Mouse (Mus musculus) left cerebral cortex, postnatal 4 days (tissue): ENCODE measurements around the gene Ktn1. TPM values are rescaled to one million over a fixed set of nuclear protein-coding genes. Genes with fewer than 3 reads are reported as not detected.

Source experiments
- DNase-seq: peaks from one replicate; pipeline ENCODE4 v3.0.0-alpha.2; 2022
- intact Hi-C: fragments of 180-260 bp; cut with DNase I; formaldehyde crosslinking; loops from one replicate; pipeline ENCODE4 v1.15.1; 2025
- total RNA-seq, 2 experiments: library from RNA; stranded (reverse); gene quantifications; 2 replicates each; pipeline ENCODE4 v1.2.3; 2021

Gene Ktn1
- total RNA-seq, 2 experiments from 2014 or later = 105 to 119 TPM

- DNase-seq = no peak
- intact Hi-C loops = no loop called here
Observed at GRCm38 (mm10) chr14:47663844-47664469, 15.7 kb downstream of the Ktn1 start.

DNA sequence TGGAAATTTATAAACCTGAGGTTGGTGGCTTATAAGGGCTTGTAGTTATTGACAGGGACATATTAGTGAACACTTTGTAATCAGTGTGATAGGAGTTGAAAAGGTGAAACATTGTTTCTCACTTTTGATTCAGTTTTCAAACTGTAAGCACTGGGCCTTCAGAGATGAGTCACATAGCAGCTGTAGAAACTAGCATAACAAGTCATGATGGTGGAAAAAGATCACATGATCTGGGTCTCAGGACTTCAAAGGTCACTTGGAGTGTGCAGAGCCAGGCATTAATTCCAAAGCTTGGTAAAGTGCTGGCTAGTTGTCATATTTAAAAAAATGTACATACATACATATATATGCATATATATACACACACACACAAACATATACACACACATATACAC, 16.2 kb downstream of the Ktn1 start:
- DNase-seq = no peak
- intact Hi-C loops = no loop called here

- no peak for DNase-seq
- intact Hi-C loops = no loop called here
Observed at GRCm38 (mm10) chr14:47665061-47665778, 17.0 kb downstream of the Ktn1 start.

DNA sequence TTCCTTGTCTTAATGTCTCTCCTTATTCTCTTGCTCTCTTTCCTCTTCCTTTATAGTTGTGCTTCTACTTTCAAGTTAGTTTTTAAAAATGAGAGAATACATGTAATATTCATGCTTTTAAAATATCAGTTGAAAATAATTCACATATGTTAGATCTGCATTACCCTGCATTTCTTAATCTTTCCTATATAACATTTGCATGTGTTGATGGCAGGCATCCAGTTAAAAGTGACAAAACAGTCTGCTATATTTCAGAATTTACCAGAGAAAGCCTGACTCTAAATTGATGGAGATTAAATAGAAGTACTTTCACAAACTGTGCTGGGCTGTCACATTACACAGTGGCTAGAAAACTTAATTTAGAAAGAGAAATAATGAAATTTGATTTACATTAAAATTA, 19.8 kb downstream of the Ktn1 start:
- no peak for DNase-seq
- intact Hi-C loops = no loop called here

DNA sequence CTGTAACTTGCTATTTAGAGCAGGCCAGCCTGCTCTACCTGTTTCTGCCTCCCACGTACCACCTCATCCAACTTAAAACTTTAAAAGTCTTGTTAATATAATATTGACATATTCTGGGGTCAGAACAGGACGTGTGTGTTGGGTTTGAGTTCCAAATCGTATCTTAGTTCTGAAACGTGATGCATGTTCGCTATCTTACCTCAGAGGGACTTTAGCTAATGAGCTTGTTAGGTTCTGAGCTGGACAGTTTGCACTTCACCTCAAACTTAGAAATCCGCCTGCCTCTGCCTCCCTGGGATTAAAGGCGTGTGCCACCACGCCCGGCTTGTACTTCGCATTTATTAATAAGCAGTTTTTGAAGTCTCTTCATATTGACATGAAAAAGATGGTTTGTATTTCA, 34.6 kb downstream of the Ktn1 start:
- intact Hi-C loops = no loop called here
- DNase-seq = no peak

DNA sequence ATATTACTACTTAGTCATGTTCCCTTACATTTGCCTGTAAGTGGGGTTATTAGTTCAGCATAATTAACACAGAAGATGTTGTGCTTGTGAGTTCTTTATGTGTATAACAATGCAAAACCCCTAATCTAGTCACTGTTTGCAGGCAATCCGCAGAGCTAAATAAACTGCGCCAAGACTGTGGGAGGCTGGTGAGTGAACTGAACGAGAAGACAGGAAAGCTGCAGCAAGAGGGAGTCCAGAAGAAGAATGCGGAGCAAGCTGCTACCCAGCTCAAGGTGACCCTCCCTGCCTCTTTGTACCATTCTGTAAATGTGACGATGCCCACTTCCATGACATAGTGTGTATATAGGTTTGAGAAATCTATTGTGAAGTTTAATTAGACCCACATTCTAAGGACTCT, 36.3 kb downstream of the Ktn1 start:
- intact Hi-C loops = no loop called here
- DNase-seq = no peak

DNA sequence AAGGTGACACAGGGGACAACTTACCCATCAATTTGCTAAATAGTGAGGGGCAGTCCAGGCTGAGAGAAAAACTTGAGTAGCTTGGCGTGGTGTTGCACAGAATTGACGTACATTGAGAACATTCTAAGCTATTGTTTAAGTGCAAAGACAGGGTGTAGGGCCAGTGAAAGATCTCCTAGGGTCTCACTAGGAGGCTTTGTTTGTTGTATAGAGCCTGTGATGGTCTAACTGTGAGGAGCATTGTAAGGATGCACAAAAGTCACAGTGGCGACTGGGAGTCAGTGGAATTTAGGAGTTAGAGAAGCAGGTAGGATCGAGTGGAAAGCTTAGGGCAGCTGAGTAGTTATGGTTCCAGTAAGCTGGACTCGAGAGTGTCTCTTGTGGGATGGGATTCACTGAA, 50.9 kb downstream of the Ktn1 start:
- intact Hi-C loops = no loop called here
- no peak for DNase-seq

- no peak for DNase-seq
- intact Hi-C loops = no loop called here
Observed at GRCm38 (mm10) chr14:47709546-47709945, 61.3 kb downstream of the Ktn1 start.

DNA sequence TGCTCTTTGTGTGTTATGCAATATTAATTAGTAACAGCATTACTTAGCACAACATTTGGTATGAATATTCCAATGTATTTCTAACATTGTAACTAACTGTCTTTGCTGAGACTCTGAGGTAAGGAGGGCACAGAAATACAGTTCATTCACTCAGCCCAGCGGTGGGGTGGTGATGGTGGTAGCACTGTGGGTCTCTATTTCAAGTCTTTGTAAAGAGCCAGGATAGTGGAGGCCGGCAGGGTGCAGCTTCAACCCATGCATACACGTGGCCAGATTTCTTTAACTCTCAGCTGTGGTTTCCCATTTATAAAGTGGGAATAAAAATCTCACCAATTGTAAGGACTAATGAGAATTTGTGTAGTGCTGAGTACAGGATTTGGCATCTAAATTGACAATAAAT, 67.5 kb downstream of the Ktn1 start:
- no peak for DNase-seq
- intact Hi-C loops = no loop called here

GRCm38 (mm10) chr14:47717916-47718606, 69.8 kb downstream of the Ktn1 start:
- intact Hi-C loops = no loop called here
- no peak for DNase-seq

DNA sequence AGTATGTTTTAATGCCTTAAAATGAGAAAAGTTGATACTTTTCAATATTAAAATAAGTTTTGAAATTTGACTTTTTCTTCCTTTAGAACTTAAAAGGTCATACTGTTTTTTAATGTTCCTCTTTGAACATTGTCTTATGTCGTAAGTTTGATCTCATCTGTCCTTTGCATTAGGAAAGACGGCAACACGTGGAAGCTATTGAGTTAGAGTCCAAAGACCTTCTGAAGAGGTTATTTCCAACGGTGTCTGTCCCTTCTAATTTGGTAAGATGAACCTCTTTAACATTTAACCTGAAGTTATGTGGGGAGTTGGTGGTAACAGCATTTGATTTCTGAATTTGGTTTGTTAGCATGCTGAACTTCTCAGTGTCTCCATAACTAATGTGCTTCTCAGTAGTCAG, 71.8 kb downstream of the Ktn1 start:
- intact Hi-C loops = loop anchor here (10.0 kb wide), 1 partner anchor 45 kb away; no protein-coding TSS in a partner anchor
- no peak for DNase-seq

DNA sequence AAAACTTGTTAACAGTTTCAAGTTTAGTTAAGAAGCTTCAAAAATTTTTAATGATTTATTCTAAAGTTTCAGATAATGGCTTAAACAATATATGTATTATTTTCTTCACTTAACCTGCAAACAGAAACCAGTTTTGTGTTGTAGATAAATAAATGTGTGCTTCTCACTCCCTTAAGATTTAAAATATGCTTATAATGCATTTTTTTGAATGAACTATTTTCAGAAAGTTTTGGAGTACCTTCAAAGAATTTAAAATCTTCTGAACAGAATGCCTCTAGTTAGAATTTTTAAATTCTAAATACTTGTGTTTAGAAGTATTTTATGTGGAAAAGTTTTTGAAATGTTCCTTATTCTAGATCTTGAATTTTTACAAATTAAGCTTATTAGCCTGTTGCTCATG, 74.8 kb downstream of the Ktn1 start:
- intact Hi-C loops = loop anchor here (10.0 kb wide), 1 partner anchor 48 kb away; no protein-coding TSS in a partner anchor
- no peak for DNase-seq

- intact Hi-C loops = loop anchor here (10.0 kb wide), 1 partner anchor 54 kb away; no protein-coding TSS in a partner anchor
- no peak for DNase-seq
Observed at GRCm38 (mm10) chr14:47728594-47728993, 80.3 kb downstream of the Ktn1 start.

DNA sequence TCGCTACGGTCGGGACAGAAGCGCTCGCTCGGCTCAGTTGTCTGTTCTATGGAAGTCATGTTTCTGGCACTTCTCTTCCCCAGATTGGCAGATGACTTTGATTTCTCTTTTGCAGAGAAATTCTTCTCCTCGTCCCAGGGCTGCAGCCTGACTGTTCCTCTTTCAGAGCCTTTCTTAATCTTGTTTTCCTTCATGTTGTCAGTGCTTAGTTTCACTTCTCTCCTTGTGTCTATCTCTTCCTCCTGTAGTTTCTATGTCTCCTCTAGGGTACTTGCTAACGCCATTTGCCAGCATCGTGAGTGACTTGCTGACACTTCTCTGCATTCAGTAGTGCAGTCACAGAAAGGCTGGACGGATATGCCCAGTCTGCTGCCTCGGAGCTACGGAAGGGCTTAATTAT, 87.1 kb downstream of the Ktn1 start:
- DNase-seq = no peak
- intact Hi-C loops = no loop called here

DNA sequence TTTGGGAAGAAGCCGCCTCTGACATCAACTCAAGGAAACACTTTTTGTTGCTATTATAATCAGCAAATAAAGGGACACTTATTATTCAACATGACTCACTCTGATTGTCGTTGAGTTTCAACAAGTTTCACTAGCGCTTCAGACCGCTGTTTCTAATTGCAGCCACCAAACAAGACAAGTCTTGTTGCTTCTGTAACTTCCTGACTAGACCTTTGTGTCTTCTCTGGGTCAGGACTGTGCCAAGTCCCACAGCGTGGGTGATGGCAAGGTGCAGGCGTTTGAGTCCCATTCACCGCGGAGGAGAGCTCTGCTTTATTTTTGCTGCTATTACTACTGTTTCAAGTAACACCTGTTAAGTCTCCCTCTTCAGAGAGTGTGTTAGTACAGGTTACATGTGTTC, 88.2 kb downstream of the Ktn1 start:
- intact Hi-C loops = no loop called here
- DNase-seq = no peak

- DNase-seq = no peak
- intact Hi-C loops = no loop called here
Observed at GRCm38 (mm10) chr14:47740316-47740996, 92.2 kb downstream of the Ktn1 start.

- intact Hi-C loops = no loop called here
- DNase-seq = no peak
Observed at GRCm38 (mm10) chr14:47741046-47741445, 92.8 kb downstream of the Ktn1 start.

DNA sequence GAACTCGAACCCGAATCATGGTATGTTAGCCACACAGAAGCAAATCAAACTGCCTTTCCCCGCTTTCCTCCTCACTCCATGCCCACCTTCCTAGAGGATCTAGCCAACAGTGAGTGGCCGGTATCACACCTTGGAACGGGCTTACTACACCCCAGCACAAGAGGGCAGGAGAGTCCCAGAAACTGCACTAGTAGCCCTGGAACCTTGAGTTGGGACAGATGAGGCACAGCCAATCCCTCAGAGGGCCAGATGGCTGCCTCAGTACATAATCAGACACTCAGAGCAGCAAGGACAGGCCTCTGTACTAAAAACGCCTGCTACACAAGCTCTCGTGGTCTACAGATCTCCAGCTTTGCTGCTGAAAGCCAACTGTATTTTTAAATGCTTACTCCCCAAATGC, 94.4 kb downstream of the Ktn1 start:
- peak; percentile 16 for DNase-seq

GRCm38 (mm10) chr14:47745086-47745485, 96.8 kb downstream of the Ktn1 start:
- no peak for DNase-seq
- intact Hi-C loops = no loop called here

More for the DNA sequence above, 94.4 kb downstream of the Ktn1 start:
- intact Hi-C loops = no loop called here

DNA sequence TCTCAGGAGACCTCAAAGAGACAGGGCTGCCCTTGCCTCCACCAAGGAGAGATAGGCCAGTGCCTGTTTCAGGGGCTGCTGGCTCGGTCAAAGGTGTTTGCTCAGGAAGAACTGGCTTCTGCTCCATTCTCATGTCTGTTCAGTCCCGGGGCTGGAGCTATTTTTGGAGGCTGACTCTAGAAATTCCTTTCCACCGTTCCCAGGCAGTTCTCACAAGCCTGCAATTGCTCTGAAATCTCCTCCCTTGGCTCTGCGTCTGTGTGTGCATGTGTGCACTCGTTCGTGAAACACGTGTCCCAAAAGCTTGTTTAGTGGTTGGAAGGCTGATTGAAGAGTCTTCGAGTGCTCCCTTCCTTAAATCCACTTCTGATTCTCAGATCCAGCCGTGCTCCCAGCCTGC, 99.3 kb downstream of the Ktn1 start:
- no peak for DNase-seq
- intact Hi-C loops = no loop called here

GRCm38 (mm10) chr14:47748714-47749113, 100.5 kb downstream of the Ktn1 start:
- intact Hi-C loops = no loop called here
- DNase-seq = no peak
